Mouse (Mus musculus) adrenal gland, postnatal 4 days (tissue): ENCODE results near the gene Cfap46. TPM values are rescaled to one million over a fixed set of nuclear protein-coding genes. Genes with fewer than 3 reads are reported as not detected.
"Not testable (repeated sequence)": the region's sequence is repeated elsewhere in the genome, so short reads cannot be mapped to it uniquely, and the experiment has no call there.

Experiments used
- DNase-seq, 2 experiments: peaks; one replicate each; pipeline ENCODE4 v3.0.0; 2021 to 2022; ENCODE audit warnings: low spot score in 2 of 2, mixed read lengths in 2 of 2
- total RNA-seq, 2 experiments: library from RNA; stranded (reverse); gene quantifications; 2 replicates each; pipeline ENCODE4 v1.2.3; 2021

Gene Cfap46
- total RNA-seq, 2 experiments from 2014 or later, result 0.67 to 1.1 TPM

DNA sequence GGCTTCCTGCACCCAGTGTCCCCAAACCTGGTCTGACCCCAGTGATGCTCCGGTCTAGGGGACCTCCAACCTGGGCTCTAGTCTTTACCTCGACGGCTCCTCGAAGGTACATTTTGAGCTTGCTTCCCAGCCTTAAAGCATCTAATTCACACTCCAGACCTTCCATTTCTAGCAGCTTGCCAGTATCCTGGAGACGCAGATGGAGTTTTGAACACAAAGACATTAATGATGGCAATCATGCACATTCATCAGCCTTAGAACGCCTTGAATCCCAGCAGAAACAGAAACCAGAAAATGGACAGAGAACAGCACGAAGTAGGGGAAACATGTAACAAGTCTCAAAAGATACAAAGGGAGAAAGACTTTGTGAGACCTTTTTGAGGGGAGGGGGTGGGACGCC, 16.7 kb downstream of the Cfap46 start:
- no peak for DNase-seq

DNA sequence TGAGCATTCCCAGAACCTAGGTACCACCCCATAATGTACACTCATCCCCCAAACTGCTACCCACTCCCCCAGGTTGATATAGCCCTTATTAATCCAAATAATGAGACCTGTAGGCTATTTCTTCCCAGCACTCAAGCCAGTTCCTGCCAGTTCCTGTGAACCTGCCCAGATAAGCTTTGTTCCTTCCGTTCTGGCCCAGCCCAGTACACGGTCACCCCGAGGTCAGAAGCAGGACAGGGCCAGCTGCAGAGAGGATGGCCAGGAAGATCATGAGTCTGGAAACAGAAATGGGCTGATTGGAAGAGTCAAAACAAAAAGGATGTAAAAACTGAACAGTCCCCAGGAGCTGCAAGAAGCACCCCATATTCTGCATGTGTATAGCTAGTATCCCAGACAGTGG, 20.3 kb downstream of the Cfap46 start:
- DNase-seq, result no peak

- not testable (repeated sequence) for DNase-seq
These were observed 23.7 kb downstream of the Cfap46 start for GRCm38 (mm10) chr7:139659901-139660300.

DNA sequence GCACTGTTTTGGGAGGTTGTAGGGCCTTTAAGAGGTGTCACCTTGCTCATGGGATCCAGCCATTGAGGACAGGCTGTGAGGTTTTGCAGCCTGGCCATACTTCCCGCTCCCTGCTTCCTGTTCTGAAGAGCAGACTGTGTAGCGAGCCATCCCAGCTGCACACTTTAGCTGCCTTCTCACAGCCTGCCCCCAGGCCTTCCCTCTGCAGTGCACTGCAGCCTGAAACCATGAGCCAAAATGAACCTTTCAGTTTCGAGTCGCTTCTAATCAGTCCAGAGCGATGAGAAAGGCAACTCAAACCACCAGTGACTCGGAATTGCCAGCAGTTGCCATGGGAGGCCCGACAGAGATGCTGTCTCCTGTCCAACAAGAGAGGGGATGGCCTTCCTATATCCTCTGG, 33.9 kb downstream of the Cfap46 start:
- no peak for DNase-seq

DNA sequence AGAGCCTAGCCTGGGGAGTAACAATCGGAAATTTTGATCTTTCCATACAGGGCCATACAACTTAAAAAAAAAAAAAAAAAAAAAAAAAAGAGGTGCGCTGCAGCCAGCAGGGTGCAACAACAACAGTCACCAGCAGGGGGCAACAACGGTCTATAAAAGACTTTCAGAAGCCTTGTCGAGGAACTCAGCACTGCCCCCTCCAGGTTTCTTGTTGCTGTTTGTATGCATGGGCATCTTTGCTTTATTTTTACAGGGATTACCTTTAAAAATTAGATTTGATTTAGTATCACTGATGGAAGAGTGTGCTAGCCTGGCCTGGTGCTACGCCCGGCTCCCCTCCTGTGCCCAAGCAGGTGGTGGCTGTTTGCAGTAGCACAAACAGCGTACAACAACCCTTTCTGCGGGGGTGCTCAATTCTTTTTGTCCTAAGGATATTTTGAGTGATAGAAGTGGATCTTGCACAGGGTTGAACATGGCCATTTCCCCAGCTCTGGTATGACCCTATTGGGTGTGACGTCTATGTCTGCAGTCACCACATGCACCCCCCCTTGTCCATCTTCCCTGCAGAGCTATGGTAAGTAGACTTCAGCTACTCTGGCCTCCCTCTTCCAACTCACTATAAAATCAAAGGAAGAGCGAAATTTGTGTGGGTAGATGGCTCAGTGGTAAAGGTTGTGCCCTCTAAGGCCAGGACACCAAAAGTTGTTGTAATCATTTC, 35.4 kb downstream of the Cfap46 start:
- DNase-seq, result peak; percentile 78 to 88

- no peak for DNase-seq
These were observed 50.2 kb downstream of the Cfap46 start for GRCm38 (mm10) chr7:139633393-139633792.

- no peak for DNase-seq
These were observed 58.5 kb downstream of the Cfap46 start for GRCm38 (mm10) chr7:139625156-139625555.

DNA sequence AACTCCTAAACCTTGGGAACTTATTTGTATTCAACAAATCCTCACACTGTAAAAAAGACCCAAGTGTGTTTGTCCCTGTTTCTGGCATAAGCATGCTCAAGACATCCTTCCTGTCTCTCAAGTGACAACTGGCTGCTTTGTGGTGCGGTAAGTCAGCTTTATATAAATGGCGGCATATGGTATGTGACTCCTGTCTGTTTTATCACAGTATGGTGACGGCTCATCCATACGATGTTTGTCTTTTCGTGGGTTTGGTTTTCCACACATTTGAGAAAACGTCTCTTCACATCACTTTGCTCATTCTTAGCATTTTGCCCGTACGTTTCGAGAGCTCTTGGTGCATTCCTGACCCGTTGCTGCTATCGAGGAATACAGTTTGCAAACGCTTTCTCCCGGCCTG, 61.0 kb downstream of the Cfap46 start:
- DNase-seq, result no peak

DNA sequence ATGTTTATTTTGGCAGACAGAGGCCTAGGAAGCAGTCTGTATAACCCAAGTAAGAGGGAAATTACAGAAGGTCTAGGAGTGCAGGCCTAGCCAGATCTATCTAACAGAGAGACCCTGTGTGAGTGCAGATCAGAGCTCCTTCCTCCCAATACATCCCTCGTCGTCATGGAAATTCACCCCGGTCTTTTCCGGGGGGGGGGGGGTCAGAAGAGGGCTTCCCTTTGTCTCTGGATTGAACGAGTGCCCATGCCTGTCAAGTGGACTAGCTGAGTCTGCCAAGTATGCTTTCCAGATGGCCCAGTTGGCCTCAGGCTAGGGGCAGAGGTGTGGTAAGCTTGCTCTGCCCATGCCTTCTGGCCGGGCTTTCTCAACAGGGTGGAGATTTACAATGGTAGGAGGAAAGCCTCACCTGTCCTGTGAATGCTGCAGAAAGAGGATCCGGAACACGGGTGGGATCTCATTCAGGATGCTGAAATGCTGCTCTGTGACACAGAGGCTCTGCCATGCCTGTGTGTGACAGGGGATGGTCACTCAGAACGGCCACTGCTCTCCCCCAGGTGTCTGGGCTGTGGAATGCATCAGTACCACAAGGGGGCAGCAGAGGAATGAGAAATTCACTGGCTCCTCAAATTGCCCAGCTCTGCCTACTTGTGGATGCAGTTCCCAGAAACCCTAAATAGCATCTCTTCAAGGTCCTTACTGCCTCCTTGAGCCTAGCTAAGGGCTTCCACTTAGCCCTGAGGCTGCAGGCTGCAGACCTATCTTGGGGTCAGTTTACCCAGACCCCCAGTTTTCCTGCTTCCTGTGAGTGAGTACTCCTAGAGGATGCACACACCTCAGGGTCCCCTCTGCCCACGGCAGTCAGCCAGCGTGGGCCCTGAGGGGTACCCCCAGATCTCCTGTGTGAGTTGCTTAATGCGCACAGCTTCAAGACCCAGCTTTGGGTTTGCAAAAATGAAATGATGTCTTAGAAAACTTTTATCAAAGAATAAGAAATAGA, 67.5 kb downstream of the Cfap46 start:
- DNase-seq, result peak; percentile 23 to 25

DNA sequence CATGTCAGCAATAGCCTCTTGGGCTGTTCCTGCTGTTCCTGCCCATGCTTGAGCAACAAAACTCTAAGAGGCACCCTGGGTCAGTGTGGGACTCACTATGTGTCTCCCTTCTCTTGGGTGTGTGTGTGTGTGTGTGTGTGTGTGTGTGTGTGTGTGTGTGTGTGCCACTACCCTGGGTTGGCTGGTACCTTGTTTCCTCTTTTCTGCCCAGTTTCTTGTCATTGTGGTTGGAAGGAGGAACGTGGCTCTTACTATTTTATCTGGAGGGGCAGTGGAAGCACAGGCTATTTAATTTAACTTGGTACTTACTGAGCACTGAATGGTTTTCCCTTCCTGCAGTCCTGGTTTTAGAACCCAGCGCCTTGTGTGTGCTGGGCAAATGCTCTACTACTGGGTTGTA, 73.3 kb downstream of the Cfap46 start:
- no peak for DNase-seq

- DNase-seq, result no peak
These were observed 87.8 kb downstream of the Cfap46 start for GRCm38 (mm10) chr7:139595862-139596261.

DNA sequence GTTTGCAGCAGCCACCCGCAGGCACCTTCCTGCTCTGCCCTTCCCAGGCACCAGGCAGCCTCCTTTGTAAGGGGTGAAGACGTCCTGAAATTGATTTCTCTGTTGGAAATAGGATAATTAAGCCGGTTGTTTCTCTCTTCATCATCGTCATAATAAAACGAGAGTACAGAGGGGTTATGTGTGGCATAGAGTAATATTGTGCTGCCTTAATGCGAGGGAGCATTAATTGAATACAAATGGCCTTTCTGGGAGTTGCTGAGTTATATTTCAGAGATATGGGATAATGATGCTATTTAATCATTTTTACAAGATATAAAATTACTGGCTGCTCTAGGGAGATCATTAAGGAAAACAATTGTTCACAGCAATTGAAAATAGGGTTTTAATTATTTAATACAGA, 88.3 kb downstream of the Cfap46 start:
- no peak for DNase-seq

DNA sequence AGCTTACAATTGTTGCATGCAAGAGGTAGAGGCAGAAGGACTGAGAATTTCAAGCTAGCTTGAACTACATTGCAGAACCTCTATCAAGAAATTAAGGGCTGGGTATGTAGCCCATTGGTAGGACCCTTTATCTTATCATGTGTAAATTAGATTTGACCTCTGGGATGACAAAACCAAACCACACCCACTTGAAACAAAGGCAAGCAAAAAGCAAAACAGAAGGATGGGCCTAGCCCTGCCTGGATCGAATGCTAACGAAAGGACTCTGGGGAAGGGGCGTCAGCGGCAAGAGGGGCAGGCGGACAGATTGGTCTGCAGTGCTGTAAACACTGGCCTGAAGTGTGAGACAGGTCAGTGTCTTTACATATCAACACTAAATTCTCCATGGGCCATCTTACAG, 92.3 kb downstream of the Cfap46 start:
- DNase-seq, result no peak

- no peak for DNase-seq
These were observed 93.3 kb downstream of the Cfap46 start for GRCm38 (mm10) chr7:139590302-139590701.

- DNase-seq, result no peak
These were observed 95.7 kb downstream of the Cfap46 start for GRCm38 (mm10) chr7:139587919-139588318.

GRCm38 (mm10) chr7:139585183-139585821, 98.3 kb downstream of the Cfap46 start:
- no peak for DNase-seq

GRCm38 (mm10) chr7:139584221-139585175, 99.1 kb downstream of the Cfap46 start:
- DNase-seq, result no peak

GRCm38 (mm10) chr7:139583094-139583737, 100.4 kb downstream of the Cfap46 start:
- DNase-seq, result no peak

DNA sequence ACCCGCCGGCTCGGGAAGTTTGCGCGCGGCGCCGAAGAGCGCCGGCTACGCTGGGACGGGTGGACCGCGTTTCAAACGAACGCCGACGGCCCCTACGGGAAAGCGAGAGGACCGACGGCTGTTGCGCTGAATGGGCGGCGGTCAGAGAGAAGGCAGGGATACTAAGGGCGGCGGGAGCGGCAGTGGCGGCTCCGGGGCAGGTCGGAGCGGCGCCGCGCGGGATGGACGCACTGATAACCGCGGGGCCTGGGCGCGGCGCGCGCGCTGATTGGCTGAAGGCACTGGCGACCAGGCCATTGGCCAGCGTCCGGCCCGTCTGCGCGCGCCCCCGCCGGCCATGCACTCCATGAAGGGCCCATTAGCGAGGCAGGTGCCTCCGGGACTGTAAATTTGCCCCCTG, 101.0 kb downstream of the Cfap46 start, which contains the start of gene Nkx6-2:
TSS of gene Nkx6-2 (minus strand) at position 203 of the 400 bp plus-strand sequence.
- no peak for DNase-seq
